Mouse (Mus musculus) neural tube, embryonic 10.5 days (tissue): Measurements from ENCODE around the gene Il23a.
"Not testable (repeated sequence)": the region's sequence is repeated elsewhere in the genome, so short reads cannot be mapped to it uniquely, and the experiment has no call there.

ENCODE experiments used
- DNase-seq: peaks from one replicate; pipeline ENCODE4 v3.0.0-alpha.2; 2017; ENCODE audit warnings: low spot score; ENCODE audit errors: extremely low spot score

Il23a gene

GRCm38 (mm10) chr10:128298702-128299171 lies at the start of gene Il23a:
Gene Il23a (minus strand): TSS chr10:128298752.
- DNase-seq, result no peak

- no peak for DNase-seq
Measured at GRCm38 (mm10) chr10:128347541-128347940, 49.0 kb upstream of the Il23a start.

GRCm38 (mm10) chr10:128344568-128345275 lies 46.2 kb upstream of the Il23a start:
- no peak for DNase-seq

- DNase-seq, result no peak
Measured at GRCm38 (mm10) chr10:128343436-128343835, 44.9 kb upstream of the Il23a start.

DNA sequence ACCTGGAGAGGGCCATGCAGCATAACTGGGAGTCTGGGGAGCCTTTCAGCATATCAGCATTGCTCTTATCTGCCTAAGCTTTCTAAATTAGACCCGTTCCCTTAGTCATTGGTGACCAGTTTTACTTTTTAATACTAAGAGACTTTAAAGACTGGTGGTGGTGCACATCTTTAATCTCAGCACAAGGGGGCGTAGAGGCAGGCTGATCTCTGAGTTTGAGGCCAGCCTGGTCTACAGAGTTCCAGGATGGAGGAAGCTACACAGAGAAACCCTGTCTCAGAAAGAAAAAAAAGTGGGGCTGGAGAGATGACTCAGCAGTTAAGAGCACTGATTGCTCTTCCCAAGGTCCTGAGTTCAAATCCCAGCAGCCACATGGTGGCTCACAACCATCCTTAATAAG lies 41.7 kb upstream of the Il23a start:
- DNase-seq, result no peak

- DNase-seq, result no peak
Measured at GRCm38 (mm10) chr10:128338948-128339347, 40.4 kb upstream of the Il23a start.

- DNase-seq, result no peak
Measured at GRCm38 (mm10) chr10:128338415-128338814, 39.9 kb upstream of the Il23a start.

DNA sequence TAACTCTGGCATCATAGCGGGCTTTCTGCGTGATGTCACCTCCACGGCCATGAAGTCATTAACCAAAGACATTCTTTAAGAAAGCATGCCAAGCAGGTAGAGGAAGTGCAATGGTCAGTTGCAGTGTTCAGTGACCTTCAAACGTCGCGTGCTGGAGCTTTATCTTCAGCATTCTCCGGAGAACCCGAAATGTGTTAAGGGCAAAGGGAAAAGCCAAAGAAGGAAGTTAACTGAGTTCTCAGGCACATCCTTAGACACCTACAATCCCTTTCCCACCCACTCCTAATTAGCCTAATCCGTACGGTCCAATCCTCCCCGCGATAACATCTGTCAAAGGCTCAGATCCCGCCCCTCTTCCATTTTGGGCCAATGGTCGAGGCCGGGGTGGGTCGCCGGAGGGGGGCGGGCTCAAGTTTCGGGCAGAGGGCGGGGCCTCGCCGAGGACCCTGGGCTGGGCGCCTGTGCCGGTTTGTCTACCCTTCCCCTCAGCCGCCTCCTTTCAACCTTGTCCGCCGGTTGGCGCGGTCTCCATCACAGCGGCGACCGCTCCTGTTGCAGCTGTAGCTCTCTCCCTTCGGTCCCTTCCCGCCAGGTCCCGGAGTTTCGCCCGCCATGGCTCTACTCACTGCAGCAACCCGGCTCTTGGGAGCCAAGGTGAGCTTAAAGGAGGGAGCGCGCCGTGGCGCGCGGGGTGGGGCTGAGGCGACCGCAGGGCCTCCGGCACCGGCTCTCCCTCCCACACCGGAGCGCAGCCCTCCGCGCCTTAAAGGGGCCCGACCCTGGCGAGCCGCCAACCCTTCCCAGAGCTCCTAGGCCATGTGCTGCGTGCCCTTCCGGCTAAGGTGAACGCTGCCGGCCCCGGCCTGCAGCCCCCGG lies 39.0 kb upstream of the Il23a start, which contains the start of gene Cs:
Gene Cs, plus strand, starts transcription at position 429 of the 876 bp plus-strand sequence.
- DNase-seq, result peak; percentile 97

GRCm38 (mm10) chr10:128336597-128336996 lies 38.0 kb upstream of the Il23a start:
- DNase-seq, result no peak

DNA sequence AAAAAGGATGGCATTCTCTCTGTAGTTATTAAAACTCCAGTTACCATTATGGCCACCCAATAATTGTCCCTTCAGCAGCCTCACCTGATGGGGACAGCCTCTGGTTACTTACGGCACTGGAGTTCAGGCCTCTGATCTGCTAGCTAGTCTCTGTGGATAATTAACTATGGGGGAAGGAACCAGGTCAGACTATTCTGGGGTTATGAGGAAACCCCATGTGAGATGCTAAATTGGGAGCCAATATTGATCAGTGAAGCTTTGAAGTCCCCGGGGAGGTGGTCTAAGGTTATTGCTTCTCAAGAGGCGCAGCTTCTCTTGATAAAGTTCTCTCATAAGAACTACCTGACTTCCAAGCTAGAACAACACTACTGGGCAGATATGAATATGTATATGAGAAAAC lies 37.6 kb upstream of the Il23a start:
- no peak for DNase-seq

DNA sequence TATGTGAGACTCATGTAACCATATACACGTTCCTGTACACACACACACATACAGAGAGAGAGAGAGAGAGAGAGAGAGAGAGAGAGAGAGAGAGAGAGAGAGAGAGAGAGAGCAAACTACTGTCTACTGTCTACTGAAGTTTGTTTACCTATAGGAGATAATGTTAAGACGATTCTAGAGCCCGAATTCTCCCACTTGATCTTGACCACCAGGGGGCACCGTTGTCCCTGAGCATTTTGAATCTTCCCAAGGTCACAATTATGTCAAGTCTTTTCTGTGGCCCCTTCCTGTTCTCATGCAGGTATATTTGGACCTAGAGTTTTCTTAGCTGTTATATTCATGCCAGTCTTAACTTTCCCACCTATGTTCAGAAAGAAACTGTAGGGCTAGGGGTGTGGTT lies 37.0 kb upstream of the Il23a start:
- peak; percentile 66 for DNase-seq

DNA sequence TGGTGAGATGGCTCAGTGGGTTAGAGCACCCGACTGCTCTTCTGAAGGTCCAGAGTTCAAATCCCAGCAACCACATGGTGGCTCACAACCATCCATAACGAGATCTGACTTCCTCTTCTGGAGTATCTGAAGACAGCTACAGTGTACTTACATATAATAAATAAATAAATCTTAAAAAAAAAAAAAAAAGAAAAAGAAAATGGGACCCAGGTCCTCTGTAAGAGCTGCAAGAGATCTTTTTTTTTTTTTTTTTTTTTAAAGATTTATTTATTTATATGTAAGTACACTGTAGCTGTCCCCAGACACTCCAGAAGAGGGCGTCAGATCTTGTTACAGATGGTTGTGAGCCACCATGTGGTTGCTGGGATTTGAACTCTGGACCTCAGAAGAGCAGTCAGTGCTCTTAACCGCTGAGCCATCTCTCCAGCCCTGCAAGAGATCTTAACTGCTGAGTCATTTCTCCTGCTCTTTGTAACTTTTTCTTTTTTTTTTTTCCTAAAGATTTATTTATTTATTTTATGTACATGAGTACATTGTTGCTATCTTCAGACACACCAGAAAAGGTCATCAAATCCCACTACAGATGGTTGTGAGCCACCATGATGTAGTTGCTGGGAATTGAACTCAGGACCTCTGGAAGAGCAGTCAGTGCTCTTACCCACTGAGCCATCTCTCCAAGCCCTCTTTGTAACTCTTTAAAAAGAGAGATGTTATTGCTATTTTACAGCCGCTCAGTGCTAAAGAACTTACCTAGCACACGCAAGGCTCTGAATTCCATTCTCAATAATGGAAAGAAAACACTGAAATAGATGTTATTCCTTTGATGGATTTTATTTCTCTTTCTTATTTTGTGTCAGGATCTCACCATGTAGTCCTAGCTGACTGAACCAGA lies 34.1 kb upstream of the Il23a start:
- not testable (repeated sequence) for DNase-seq

- no peak for DNase-seq
Measured at GRCm38 (mm10) chr10:128327610-128328009, 29.1 kb upstream of the Il23a start.

GRCm38 (mm10) chr10:128326825-128327224 lies 28.3 kb upstream of the Il23a start:
- no peak for DNase-seq

- DNase-seq, result no peak
Measured at GRCm38 (mm10) chr10:128323516-128323915, 25.0 kb upstream of the Il23a start.

- peak; percentile 96 for DNase-seq
Measured at GRCm38 (mm10) chr10:128322141-128323108, 23.9 kb upstream of the Il23a start, which contains the start of gene Cnpy2. Gene Cnpy2 (plus strand): TSS chr10:128322459.

- DNase-seq, result peak; percentile 39
Measured at GRCm38 (mm10) chr10:128321641-128322040, 23.1 kb upstream of the Il23a start.

GRCm38 (mm10) chr10:128315578-128315977 lies 17.0 kb upstream of the Il23a start:
- DNase-seq, result no peak

- no peak for DNase-seq
Measured at GRCm38 (mm10) chr10:128310902-128311301, 12.3 kb upstream of the Il23a start.

- no peak for DNase-seq
Measured at GRCm38 (mm10) chr10:128310177-128310576, 11.6 kb upstream of the Il23a start.
